Mouse (Mus musculus): ENCODE results near the gene Qrich2. TPM values are rescaled to one million over a fixed set of nuclear protein-coding genes. Genes with fewer than 3 reads are reported as not detected.
A peak's percentile ranks its signal among the peaks of the same experiment; 100 is the strongest.

Qrich2 gene
- total and polyA plus RNA-seq, 3 experiments: 0.11 TPM; not detected in 2

DNA sequence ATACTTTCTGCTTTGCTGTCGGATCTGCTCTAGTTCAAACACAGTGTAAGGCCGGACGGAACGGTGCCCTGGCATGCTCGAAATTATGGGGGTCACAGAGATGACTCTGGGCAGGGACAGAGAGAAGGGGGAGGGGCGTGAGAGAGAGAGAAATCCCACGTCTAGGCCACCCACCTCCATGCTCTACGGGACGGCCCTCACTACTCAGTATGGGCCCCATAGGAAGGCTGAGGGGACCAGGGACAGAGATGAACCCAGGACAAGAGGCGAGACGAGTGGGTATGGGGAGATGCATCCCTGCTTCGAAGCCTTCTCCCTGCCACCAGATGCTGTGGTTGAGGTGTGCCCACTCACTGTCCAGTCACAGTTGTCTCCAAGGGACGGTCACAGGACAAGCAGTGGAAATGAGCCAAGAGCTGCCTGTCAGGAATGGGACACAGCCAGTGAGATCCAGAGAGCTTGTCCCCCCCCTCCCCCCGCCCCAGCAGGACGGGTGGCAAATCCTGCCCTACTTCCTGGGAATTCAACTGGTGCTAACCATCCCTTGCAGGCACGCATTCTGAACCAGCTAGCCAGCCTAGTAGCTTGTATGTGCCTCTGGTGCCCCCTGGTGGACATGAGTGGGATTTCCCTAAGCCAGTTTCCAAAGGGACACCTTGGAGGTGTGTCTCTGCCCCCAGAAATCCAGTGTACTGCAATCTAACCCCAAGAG is 20.3 kb downstream of the Qrich2 start:
- DNase-seq (ENCODE audit: low read depth, low spot score): peak; percentile 93
- Histone ChIP-seq H3K4me3 (ENCODE audit: control insufficient read depth in 1 of 2, insufficient read depth in 1 of 2, low read depth in 2 of 2, low read length in 2 of 2) (no peak overlapping the region), H3K27me3 (ENCODE audit: control insufficient read depth in 1 of 2, insufficient read depth in 2 of 2, low read length in 2 of 2) (no peaks in the 10 kb centered on the region), H3K36me3 (ENCODE audit: control insufficient read depth in 1 of 2, insufficient read depth in 2 of 2, low read length in 2 of 2) (no peaks in the 10 kb centered on the region), H3K9ac (ENCODE audit: control insufficient read depth, low read depth, low read length, poor library complexity, severe bottlenecking) (no peak overlapping the region), H3K9me3 (replicated peaks; ENCODE audit: insufficient read depth, low read length) (no peaks in the 10 kb centered on the region), H3K27ac (ENCODE audit: control insufficient read depth, low read depth, low read length) (no peak overlapping the region), H3K79me2 (ENCODE audit: control insufficient read depth, insufficient read depth, low read length, poor library complexity) (no peaks in the 10 kb centered on the region), H3K4me1 (ENCODE audit: control insufficient read depth in 1 of 2, insufficient read depth in 2 of 2, low read length in 2 of 2) (no peaks in the 10 kb centered on the region)
- no peak for TF ChIP-seq GATA1 (IDR thresholded peaks at IDR 0.05; ENCODE audit: low read depth, low read length)
- peak; percentile 66 for TF ChIP-seq MYC (IDR thresholded peaks at IDR 0.05; ENCODE audit: low read depth, low read length)
- peak in 2 of 3 experiments; percentile 96 to 99 for TF ChIP-seq CTCF (IDR thresholded peaks at IDR 0.05 in 2 of 3, conservative IDR thresholded peaks at IDR 0.05 in 1 of 3; ENCODE audit: control insufficient read depth in 1 of 3, insufficient read depth in 1 of 3, low read depth in 2 of 3, low read length in 3 of 3, poor library complexity in 1 of 3, severe bottlenecking in 1 of 3)
- TF ChIP-seq TBP (IDR thresholded peaks at IDR 0.05; ENCODE audit: low read depth, low read length): 0 out of 2 replicates have a peak, but pooled peaks have one; percentile 28
- TF ChIP-seq ZKSCAN1 (IDR thresholded peaks at IDR 0.05; ENCODE audit: low read depth, low read length): no peak
- TF ChIP-seq MAFK (IDR thresholded peaks at IDR 0.05; ENCODE audit: borderline replicate concordance, low read depth, low read length): no peak
- TF ChIP-seq MAZ (IDR thresholded peaks at IDR 0.05; ENCODE audit: low read depth, low read length): peak; percentile 66; the same call in 1 of the 2 replicates
- TF ChIP-seq ELF1 (IDR thresholded peaks at IDR 0.05; ENCODE audit: low read depth, low read length): peak; percentile 65; the same call in 1 of the 2 replicates
- TF ChIP-seq SIN3A (IDR thresholded peaks at IDR 0.05; ENCODE audit: low read length): peak; percentile 70
- peak; percentile 100 for TF ChIP-seq SMC3 (IDR thresholded peaks at IDR 0.05; ENCODE audit: low read depth, low read length)
- TF ChIP-seq KAT2A (conservative IDR thresholded peaks at IDR 0.05; ENCODE audit: low read depth, low read length): no peak
- TF ChIP-seq ZC3H11A (IDR thresholded peaks at IDR 0.05; ENCODE audit: low read depth, low read length): peak; percentile 100

- Histone ChIP-seq H3K9me3 (replicated peaks; ENCODE audit: insufficient read depth, low read length) (no peaks in the 10 kb centered on the region), H3K27me3 (ENCODE audit: control insufficient read depth in 1 of 2, insufficient read depth in 2 of 2, low read length in 2 of 2) (no peaks in the 10 kb centered on the region), H3K27ac (ENCODE audit: control insufficient read depth, low read depth, low read length) (no peak overlapping the region), H3K4me3 (ENCODE audit: control insufficient read depth in 1 of 2, insufficient read depth in 1 of 2, low read depth in 2 of 2, low read length in 2 of 2) (no peak overlapping the region), H3K4me1 (ENCODE audit: control insufficient read depth in 1 of 2, insufficient read depth in 2 of 2, low read length in 2 of 2) (0 out of 4 replicates have a peak, but pooled peaks cover 0 to 3% of the 10 kb centered on the region in 2 experiments), H3K9ac (ENCODE audit: control insufficient read depth, low read depth, low read length, poor library complexity, severe bottlenecking) (no peak overlapping the region), H3K36me3 (ENCODE audit: control insufficient read depth in 1 of 2, insufficient read depth in 2 of 2, low read length in 2 of 2) (no peaks in the 10 kb centered on the region; a peak in 1 of 4 replicates), H3K79me2 (ENCODE audit: control insufficient read depth, insufficient read depth, low read length, poor library complexity) (no peaks in the 10 kb centered on the region)
- no peak for TF ChIP-seq TCF12 (IDR thresholded peaks at IDR 0.05; ENCODE audit: low read depth, low read length)
- no peak for TF ChIP-seq TBP (IDR thresholded peaks at IDR 0.05; ENCODE audit: low read depth, low read length)
- no peak for TF ChIP-seq E2F4 (IDR thresholded peaks at IDR 0.05; ENCODE audit: borderline replicate concordance, low read depth, low read length)
- no peak for TF ChIP-seq SIN3A (IDR thresholded peaks at IDR 0.05; ENCODE audit: low read length)
- TF ChIP-seq ZNF384 (IDR thresholded peaks at IDR 0.05; ENCODE audit: low read depth, low read length): no peak
- no peak for TF ChIP-seq BHLHE40 (IDR thresholded peaks at IDR 0.05; ENCODE audit: borderline replicate concordance, low read depth, low read length)
- no peak for TF ChIP-seq UBTF (IDR thresholded peaks at IDR 0.05; ENCODE audit: borderline replicate concordance, insufficient read depth, low read depth, low read length)
- no peak for TF ChIP-seq KAT2A (conservative IDR thresholded peaks at IDR 0.05; ENCODE audit: low read depth, low read length)
- no peak for TF ChIP-seq EP300 (IDR thresholded peaks at IDR 0.05; ENCODE audit: low read depth in 1 of 2, low read length in 2 of 2)
- TF ChIP-seq MYC (IDR thresholded peaks at IDR 0.05; ENCODE audit: low read depth, low read length): no peak
- TF ChIP-seq ELF1 (IDR thresholded peaks at IDR 0.05; ENCODE audit: low read depth, low read length): no peak
- TF ChIP-seq MAFK (IDR thresholded peaks at IDR 0.05; ENCODE audit: borderline replicate concordance, low read depth, low read length): no peak
- TF ChIP-seq JUND (IDR thresholded peaks at IDR 0.05; ENCODE audit: low read depth, low read length): no peak
- TF ChIP-seq GATA1 (IDR thresholded peaks at IDR 0.05; ENCODE audit: low read depth, low read length): no peak
- DNase-seq (ENCODE audit: low read depth, low spot score): no peak
Observed at GRCm38 (mm10) chr11:116443935-116444334, 22.1 kb downstream of the Qrich2 start.

Data from MEL (cell line).